Mouse (Mus musculus) kidney, adult 10 weeks (tissue): ENCODE results near the gene Prelid3b. TPM values are rescaled to one million over a fixed set of nuclear protein-coding genes. Genes with fewer than 3 reads are reported as not detected.

Experiments
- polyA plus RNA-seq: library from polyadenylated mRNA; stranded (reverse); fragments of 350-450 nt; fragmentation: Illumina TruSeq; extraction: RNeasy Lipid Tissue Mini Kit (QIAGEN cat#74804); gene quantifications from one replicate; pipeline ENCODE4 v1.2.3, GENCODE M21; 2014; ENCODE audit warnings: low read depth, low replicate concordance

Gene Prelid3b
- polyA plus RNA-seq = 49.5 TPM

DNA sequence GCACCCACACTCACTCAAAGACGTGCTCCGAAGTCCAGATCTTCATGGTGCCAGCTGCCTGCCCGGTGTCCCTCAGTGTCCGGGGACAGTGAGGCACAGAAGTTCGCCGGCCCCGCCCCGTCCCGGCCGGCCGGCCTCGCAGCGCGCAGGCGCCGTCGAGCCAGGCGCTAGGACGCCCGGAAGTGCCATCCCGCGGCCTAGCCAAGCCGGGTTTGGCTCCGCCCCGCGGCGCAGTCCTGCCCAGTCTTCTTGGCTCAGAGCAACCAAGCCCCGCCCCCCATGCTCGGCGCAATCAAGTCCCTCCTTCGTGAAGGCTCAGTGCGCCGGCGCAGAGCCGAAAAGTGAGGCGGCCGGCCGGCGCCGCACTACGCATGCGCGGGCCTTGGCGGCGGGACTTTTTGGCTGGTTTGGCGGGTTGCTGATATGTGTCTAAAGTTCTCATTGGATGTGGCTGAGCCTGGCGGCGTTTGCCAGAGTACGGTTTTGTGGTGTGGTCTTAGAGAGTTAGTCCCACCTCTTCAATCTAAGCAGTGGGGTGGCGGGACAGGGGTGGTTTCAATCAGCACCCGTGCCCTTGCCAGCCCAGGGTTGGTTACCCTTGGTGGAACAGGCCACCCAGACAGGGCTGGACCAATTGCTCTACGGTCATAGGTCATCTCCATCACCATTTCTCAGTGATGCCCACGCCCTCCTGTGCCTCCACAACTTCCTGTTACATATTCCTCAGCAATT lies at the start of gene Prelid3b:
Gene Prelid3b (minus strand): TSS at position 264 of the 732 bp plus-strand sequence.

DNA sequence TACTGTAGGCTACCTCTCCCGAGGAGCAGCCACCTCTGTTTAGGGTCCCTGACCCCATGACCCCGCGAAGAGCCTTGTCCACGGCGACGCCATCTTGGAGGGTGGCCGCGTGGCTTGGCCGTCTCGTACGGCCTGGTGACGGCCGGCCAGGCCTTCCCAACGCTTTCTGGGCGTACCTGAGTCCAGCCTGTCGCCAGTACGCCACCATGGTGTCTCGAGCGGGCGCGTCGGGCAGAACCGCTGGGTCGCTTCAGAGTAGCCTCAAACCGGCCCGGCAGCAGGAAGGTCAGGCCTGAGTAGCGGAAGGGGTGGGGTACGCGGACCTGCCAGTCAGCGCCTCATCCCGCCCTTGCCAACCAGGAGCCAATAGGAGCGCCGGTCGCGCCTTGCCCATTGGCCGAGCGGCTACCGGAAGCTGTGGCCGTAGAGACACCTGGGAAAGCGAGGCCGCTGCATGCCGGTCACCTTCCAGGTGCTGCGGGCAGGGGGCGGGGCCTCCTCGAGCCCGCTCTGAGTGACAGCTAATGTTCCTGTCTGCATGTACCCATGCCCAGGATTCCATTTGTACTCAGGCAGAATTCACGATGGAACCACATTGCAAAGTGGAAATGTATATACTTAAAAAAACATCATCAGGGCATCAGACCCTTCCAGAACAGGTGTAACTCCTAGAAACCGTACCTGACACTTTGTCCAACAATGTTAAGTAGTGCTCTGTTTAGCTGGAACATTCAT lies 8.9 kb downstream of the Prelid3b start, which contains the start of gene Atp5e:
Gene Atp5e (minus strand): TSS at position 317 of the 735 bp plus-strand sequence.

DNA sequence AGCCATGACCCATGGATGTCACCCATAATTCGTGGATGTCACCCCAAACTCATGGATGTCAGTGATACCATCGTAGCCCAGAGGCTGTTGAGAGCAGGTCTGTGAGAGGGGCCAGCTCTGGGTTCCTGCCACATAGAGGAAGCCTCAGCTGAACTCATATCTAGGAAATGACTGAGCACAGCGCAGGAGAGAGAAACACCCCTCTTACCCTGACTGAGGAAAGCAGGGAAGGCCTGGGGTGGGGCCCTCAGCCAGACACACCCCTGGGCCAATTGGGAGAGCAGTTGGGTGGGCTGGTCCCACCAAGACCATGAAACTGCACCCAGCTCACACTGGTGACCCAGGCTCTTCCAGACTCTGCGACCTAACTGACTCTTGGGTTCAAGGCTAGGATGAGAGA lies 22.5 kb downstream of the Prelid3b start, which contains the start of gene Tubb1:
Gene Tubb1 (plus strand): TSS at position 343 of the 400 bp plus-strand sequence.

DNA sequence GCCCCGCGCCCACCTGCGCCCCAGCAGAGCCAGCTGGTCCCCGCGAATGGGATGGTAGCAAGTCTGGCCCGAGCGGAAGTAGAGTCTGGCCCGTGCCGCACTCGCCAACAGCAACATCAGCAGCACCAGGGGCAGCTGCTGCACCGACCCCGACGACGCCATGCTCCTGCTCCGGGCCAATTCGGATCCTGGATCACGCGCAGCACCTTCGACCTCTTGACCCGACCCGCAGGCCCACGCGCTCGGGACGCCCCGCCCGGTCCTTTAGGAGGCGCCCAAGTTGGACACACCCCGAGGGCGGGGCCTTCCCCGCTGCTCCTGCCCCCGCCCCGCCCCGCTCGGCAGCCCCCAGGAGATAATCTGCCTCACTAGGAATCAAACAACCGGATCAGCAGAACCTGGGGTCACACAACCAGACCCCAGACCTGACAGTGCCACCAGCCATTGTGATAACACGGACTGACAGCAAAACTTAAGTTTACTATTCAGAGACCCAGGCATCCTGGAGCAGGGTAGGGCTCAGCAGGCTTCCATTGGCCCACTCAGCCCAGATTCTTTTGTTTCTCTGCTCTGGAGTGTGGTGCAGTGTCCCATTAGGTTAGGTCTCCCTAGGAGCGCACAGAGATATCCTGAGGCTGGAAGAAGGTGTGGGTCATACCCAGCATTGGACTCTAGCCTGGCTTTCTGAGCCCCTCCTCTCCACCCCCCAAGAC lies 34.0 kb downstream of the Prelid3b start, which contains the start of gene Ctsz:
Gene Ctsz (minus strand): TSS at position 303 of the 713 bp plus-strand sequence.

DNA sequence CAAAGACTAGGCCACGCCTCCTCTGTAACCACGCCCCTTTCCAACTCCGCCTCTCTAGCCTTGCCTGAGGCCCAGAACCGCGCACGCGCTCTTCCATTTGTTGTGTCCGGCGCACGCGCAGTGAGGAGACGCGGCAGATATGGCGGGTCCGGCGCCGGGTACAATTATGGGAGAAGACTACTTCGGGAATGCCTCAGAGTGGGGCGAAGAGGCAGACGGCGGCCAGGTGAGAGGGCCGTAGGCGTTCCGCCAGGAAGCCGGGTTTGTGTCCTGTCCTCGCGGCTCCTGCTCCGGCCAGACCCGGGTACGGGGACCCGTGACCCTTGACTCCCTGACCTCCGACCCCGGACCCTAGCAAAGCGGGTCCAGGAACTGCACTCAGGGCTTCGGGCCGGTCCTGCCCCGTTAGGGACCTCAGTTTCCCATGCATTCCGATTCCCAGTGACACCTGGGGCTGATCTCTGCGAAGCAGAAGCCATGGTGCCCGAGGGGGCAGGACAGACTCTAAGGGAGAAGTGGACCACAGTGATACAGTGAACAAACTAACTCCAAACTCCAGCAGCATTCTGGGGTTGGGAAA lies 57.1 kb downstream of the Prelid3b start, which contains the start of gene Nelfcd:
Gene Nelfcd (plus strand): TSS at position 74 of the 580 bp plus-strand sequence.

Other genes starting within 250 kb of the Prelid3b start
- 489 TPM for gene Gnas, start 188.8 kb downstream of the Prelid3b start, polyA plus RNA-seq
- not detected for gene Gm20721, start 126.4 kb downstream of the Prelid3b start, polyA plus RNA-seq
- gene Nelfcd, start 57.3 kb downstream of the Prelid3b start, polyA plus RNA-seq = 3.7 TPM
- gene Ctsz, start 34.0 kb downstream of the Prelid3b start, polyA plus RNA-seq = 12.9 TPM
- not detected for gene Tubb1, start 22.4 kb downstream of the Prelid3b start, polyA plus RNA-seq
- 102 TPM for gene Atp5e, start 9.0 kb downstream of the Prelid3b start, polyA plus RNA-seq
- not detected for gene Zfp831, start 170.5 kb upstream of the Prelid3b start, polyA plus RNA-seq